Mouse (Mus musculus) lung, postnatal 36 days (tissue): Measurements from ENCODE around the gene Cdhr3.

Experiments
- DNase-seq: peaks from one replicate; pipeline ENCODE4 v3.0.0; 2022; ENCODE audit warnings: mixed read lengths

Gene Cdhr3

GRCm38 (mm10) chr12:33034343-33035088, 58.2 kb downstream of the Cdhr3 start:
- DNase-seq = no peak

GRCm38 (mm10) chr12:33033221-33033620, 59.5 kb downstream of the Cdhr3 start:
- no peak for DNase-seq

GRCm38 (mm10) chr12:33030589-33030988, 62.1 kb downstream of the Cdhr3 start:
- no peak for DNase-seq

GRCm38 (mm10) chr12:33030066-33030465, 62.6 kb downstream of the Cdhr3 start:
- no peak for DNase-seq

- no peak for DNase-seq
These were observed 64.0 kb downstream of the Cdhr3 start for GRCm38 (mm10) chr12:33028708-33029107.

- DNase-seq = no peak
These were observed 64.5 kb downstream of the Cdhr3 start for GRCm38 (mm10) chr12:33028109-33028691.

GRCm38 (mm10) chr12:33027093-33027492, 65.6 kb downstream of the Cdhr3 start:
- DNase-seq = peak; percentile 87

- DNase-seq = no peak
These were observed 68.2 kb downstream of the Cdhr3 start for GRCm38 (mm10) chr12:33024524-33024923.

- no peak for DNase-seq
These were observed 70.9 kb downstream of the Cdhr3 start for GRCm38 (mm10) chr12:33021751-33022150.

GRCm38 (mm10) chr12:33021140-33021539, 71.5 kb downstream of the Cdhr3 start:
- no peak for DNase-seq

- DNase-seq = peak; percentile 84
These were observed 72.7 kb downstream of the Cdhr3 start for GRCm38 (mm10) chr12:33020011-33020410.

- DNase-seq = peak; percentile 43
These were observed 74.1 kb downstream of the Cdhr3 start for GRCm38 (mm10) chr12:33018601-33019000.

GRCm38 (mm10) chr12:33016824-33017705, 75.6 kb downstream of the Cdhr3 start:
- DNase-seq = no peak

- no peak for DNase-seq
These were observed 77.6 kb downstream of the Cdhr3 start for GRCm38 (mm10) chr12:33015103-33015502.

- no peak for DNase-seq
These were observed 78.5 kb downstream of the Cdhr3 start for GRCm38 (mm10) chr12:33014050-33014796.

GRCm38 (mm10) chr12:33010026-33010425, 82.6 kb downstream of the Cdhr3 start:
- DNase-seq = peak; percentile 86

- no peak for DNase-seq
These were observed 83.3 kb downstream of the Cdhr3 start for GRCm38 (mm10) chr12:33009206-33009966.

- peak; percentile 82 for DNase-seq
These were observed 84.2 kb downstream of the Cdhr3 start for GRCm38 (mm10) chr12:33008305-33009110.

GRCm38 (mm10) chr12:33007176-33007575, 85.5 kb downstream of the Cdhr3 start:
- DNase-seq = no peak

- no peak for DNase-seq
These were observed 86.8 kb downstream of the Cdhr3 start for GRCm38 (mm10) chr12:33005858-33006257.

GRCm38 (mm10) chr12:33003339-33003965, 89.2 kb downstream of the Cdhr3 start:
- no peak for DNase-seq
